Mouse (Mus musculus): ENCODE measurements around the gene App. TPM values are rescaled to one million over a fixed set of nuclear protein-coding genes. Genes with fewer than 3 reads are reported as not detected.
A peak's percentile ranks its signal among the peaks of the same experiment; 100 is the strongest.

Gene App
- polyA plus RNA-seq, 1 experiment from 2014 or later = 44.5 TPM

DNA sequence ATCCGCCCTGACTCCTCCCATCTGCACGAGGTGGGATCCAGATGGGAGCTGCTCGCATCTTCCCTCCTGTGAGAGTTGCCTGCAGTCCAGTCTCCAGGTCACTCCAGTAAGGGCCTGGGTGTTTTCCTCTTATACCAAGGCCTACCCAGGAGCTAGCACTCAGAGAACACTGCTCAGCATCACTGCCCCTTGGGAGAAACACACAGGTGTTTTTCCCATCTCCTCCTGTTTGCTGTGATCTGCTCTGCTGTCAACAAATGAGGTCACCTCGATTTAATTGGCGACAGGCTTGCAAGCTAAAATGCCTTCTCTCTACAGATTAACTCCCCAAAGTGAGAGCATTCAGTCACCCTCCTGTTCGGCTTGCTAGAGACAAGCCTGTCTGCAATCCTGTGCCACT is 216.3 kb downstream of the App start:
- Histone ChIP-seq H3K36me3 (ENCODE audit: control insufficient read depth, insufficient read depth, low read length) (no peaks in the 10 kb centered on the region; the same call in 1 of the 2 replicates), H3K4me3 (ENCODE audit: low read depth, low read length) (no peak overlapping the region), H3K4me2 (no peak overlapping the region), H3K27me3 (replicated peaks; ENCODE audit: control insufficient read depth, insufficient read depth, low read length) (no peaks in the 10 kb centered on the region), H3K9ac (ENCODE audit: low read depth, low read length) (no peak overlapping the region), H3K9me3 (ENCODE audit: control insufficient read depth, low read length) (no peaks in the 10 kb centered on the region), H3K4me1 (replicated peaks; ENCODE audit: control insufficient read depth, insufficient read depth, low read length) (no peaks in the 10 kb centered on the region), H3K27ac (ENCODE audit: low read depth, low read length) (no peak overlapping the region)
- DNase-seq (ENCODE audit: low spot score) (no peak), ATAC-seq (replicated peaks; ENCODE audit: low FRiP score) (no peak)
- WGBS = 66% methylated on average over 6 of the region's 6 CpGs

DNA sequence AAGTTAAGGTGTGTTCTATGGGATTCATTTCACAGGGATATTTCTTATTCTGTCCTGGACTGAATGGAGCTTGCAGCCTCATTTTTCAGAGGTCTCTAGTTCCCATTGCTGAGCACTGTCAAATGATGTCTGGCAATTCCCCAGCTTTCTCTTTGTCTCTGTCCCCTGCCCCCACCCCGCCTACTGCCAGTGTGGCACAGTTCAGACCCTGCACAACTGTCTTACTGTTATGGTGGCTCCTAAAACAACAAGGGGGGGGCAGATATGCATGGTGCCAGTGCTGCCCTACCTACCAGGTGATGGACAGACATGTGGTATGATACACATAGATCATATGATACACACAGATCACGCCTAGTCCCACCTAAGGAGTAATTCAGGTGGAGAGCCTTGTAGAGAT is 216.9 kb downstream of the App start:
- H3K9ac ChIP-seq (ENCODE audit: low read depth, low read length) = no peak overlapping the region
- DNase-seq (ENCODE audit: low spot score) (no peak), ATAC-seq (replicated peaks; ENCODE audit: low FRiP score) (no peak)
- H3K27ac ChIP-seq (ENCODE audit: low read depth, low read length) = no peak overlapping the region
- H3K36me3 ChIP-seq (ENCODE audit: control insufficient read depth, insufficient read depth, low read length) = no peaks in the 10 kb centered on the region; the same call in 1 of the 2 replicates
- 85% methylated on average over 2 of the region's 2 CpGs for WGBS
- H3K9me3 ChIP-seq (ENCODE audit: control insufficient read depth, low read length) = no peaks in the 10 kb centered on the region
- H3K27me3 ChIP-seq (replicated peaks; ENCODE audit: control insufficient read depth, insufficient read depth, low read length) = no peaks in the 10 kb centered on the region
- no peaks in the 10 kb centered on the region for H3K4me1 ChIP-seq (replicated peaks; ENCODE audit: control insufficient read depth, insufficient read depth, low read length)
- H3K4me3 ChIP-seq (ENCODE audit: low read depth, low read length) = no peak overlapping the region
- H3K4me2 ChIP-seq = no peak overlapping the region

GRCm38 (mm10) chr16:84955840-84956239 is 217.7 kb downstream of the App start:
- DNase-seq (ENCODE audit: low spot score) (no peak), ATAC-seq (replicated peaks; ENCODE audit: low FRiP score) (no peak; the same call in 1 of the 2 replicates)
- H3K4me1 ChIP-seq (replicated peaks; ENCODE audit: control insufficient read depth, insufficient read depth, low read length) = no peaks in the 10 kb centered on the region
- H3K4me3 ChIP-seq (ENCODE audit: low read depth, low read length) = no peak overlapping the region
- H3K27ac ChIP-seq (ENCODE audit: low read depth, low read length) = no peak overlapping the region
- no peaks in the 10 kb centered on the region for H3K9me3 ChIP-seq (ENCODE audit: control insufficient read depth, low read length)
- no peaks in the 10 kb centered on the region; the same call in 1 of the 2 replicates for H3K36me3 ChIP-seq (ENCODE audit: control insufficient read depth, insufficient read depth, low read length)
- WGBS = 48% methylated on average over 1 of the region's 1 CpGs
- no peak overlapping the region for H3K4me2 ChIP-seq
- no peak overlapping the region for H3K9ac ChIP-seq (ENCODE audit: low read depth, low read length)
- H3K27me3 ChIP-seq (replicated peaks; ENCODE audit: control insufficient read depth, insufficient read depth, low read length) = no peaks in the 10 kb centered on the region

DNA sequence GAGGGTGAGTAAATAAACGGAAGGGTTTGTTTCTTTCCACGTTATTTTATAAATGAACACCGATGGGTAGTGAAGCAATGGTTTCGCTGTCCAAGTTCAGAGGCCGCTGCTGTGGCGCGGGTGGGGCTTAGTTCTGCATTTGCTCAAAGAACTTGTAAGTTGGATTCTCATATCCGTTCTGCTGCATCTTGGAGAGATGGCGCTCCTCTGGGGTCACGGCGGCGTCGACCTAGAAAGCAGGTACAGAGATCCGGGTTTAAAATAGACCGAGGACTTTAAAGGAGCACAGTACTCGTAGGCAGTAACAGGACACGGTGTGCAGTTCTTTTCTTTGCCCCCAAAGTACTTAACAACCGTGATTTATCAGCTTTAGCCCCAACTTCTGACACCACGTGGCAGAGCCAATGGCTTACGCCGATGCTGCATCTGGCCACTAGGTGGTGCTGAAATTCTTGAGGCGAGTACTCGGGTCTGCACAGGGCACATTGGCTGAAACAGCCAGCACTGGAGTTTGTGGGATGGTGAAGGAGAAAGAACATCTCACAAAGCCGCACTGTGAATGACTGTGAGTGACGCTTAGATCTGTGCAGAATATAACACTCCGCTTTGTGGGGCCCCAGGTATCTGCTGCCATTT is 218.2 kb downstream of the App start:
- 31% methylated on average over 26 of the region's 26 CpGs for WGBS
- peak overlapping the region; percentile 34 for H3K4me2 ChIP-seq

DNA sequence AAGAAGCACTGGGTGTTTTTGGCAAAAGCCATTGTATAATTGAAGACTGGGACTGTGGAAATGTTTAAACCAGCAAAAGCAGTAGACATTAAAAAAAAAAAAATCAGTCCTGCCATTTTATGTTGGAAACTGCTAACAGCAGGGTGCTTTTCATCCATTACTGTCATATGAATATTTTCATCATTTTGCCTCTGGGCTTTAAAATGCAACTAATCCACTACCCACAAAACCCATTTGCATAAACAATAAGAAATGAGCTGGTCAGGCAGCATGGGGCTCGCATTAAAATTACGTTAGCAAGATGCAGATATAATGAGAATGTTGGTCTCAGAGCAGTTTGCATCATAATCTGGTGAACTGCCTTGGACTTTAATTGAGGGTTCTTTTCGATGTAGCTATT is 242.5 kb downstream of the App start:
- Histone ChIP-seq H3K9me3 (ENCODE audit: control insufficient read depth, low read length) (no peaks in the 10 kb centered on the region), H3K9ac (ENCODE audit: low read depth, low read length) (no peak overlapping the region), H3K36me3 (ENCODE audit: control insufficient read depth, insufficient read depth, low read length) (no peaks in the 10 kb centered on the region), H3K4me3 (ENCODE audit: low read depth, low read length) (no peak overlapping the region), H3K4me1 (replicated peaks; ENCODE audit: control insufficient read depth, insufficient read depth, low read length) (no peaks in the 10 kb centered on the region), H3K27ac (ENCODE audit: low read depth, low read length) (no peak overlapping the region), H3K4me2 (no peak overlapping the region), H3K27me3 (replicated peaks; ENCODE audit: control insufficient read depth, insufficient read depth, low read length) (no peaks in the 10 kb centered on the region)
- WGBS = 88% methylated on average over 3 of the region's 3 CpGs
- DNase-seq (ENCODE audit: low spot score) (no peak), ATAC-seq (replicated peaks; ENCODE audit: low FRiP score) (no peak)

More for the DNA sequence above, 218.2 kb downstream of the App start:
- peak; percentile 78 for ATAC-seq (replicated peaks; ENCODE audit: low FRiP score)
- Histone ChIP-seq H3K27ac (ENCODE audit: low read depth, low read length) (no peak overlapping the region), H3K4me1 (replicated peaks; ENCODE audit: control insufficient read depth, insufficient read depth, low read length) (no peaks in the 10 kb centered on the region), H3K4me3 (ENCODE audit: low read depth, low read length) (no peak overlapping the region), H3K9me3 (ENCODE audit: control insufficient read depth, low read length) (no peaks in the 10 kb centered on the region), H3K36me3 (ENCODE audit: control insufficient read depth, insufficient read depth, low read length) (no peaks in the 10 kb centered on the region; the same call in 1 of the 2 replicates), H3K27me3 (replicated peaks; ENCODE audit: control insufficient read depth, insufficient read depth, low read length) (no peaks in the 10 kb centered on the region), H3K9ac (ENCODE audit: low read depth, low read length) (no peak overlapping the region)
- DNase-seq (ENCODE audit: low spot score) = peak; percentile 65

- 95% methylated on average over 1 of the region's 1 CpGs for WGBS
- no peaks in the 10 kb centered on the region for H3K36me3 ChIP-seq (ENCODE audit: control insufficient read depth, insufficient read depth, low read length)
- H3K4me3 ChIP-seq (ENCODE audit: low read depth, low read length) = no peak overlapping the region
- no peak for DNase-seq (ENCODE audit: low spot score)
- H3K27ac ChIP-seq (ENCODE audit: low read depth, low read length) = no peak overlapping the region
- no peaks in the 10 kb centered on the region for H3K4me1 ChIP-seq (replicated peaks; ENCODE audit: control insufficient read depth, insufficient read depth, low read length)
- H3K4me2 ChIP-seq = no peak overlapping the region
- no peaks in the 10 kb centered on the region for H3K9me3 ChIP-seq (ENCODE audit: control insufficient read depth, low read length)
- H3K9ac ChIP-seq (ENCODE audit: low read depth, low read length) = no peak overlapping the region
- no peak for ATAC-seq (replicated peaks; ENCODE audit: low FRiP score)
- H3K27me3 ChIP-seq (replicated peaks; ENCODE audit: control insufficient read depth, insufficient read depth, low read length) = no peaks in the 10 kb centered on the region
Observed at GRCm38 (mm10) chr16:84927827-84928226, 245.7 kb downstream of the App start.

DNA sequence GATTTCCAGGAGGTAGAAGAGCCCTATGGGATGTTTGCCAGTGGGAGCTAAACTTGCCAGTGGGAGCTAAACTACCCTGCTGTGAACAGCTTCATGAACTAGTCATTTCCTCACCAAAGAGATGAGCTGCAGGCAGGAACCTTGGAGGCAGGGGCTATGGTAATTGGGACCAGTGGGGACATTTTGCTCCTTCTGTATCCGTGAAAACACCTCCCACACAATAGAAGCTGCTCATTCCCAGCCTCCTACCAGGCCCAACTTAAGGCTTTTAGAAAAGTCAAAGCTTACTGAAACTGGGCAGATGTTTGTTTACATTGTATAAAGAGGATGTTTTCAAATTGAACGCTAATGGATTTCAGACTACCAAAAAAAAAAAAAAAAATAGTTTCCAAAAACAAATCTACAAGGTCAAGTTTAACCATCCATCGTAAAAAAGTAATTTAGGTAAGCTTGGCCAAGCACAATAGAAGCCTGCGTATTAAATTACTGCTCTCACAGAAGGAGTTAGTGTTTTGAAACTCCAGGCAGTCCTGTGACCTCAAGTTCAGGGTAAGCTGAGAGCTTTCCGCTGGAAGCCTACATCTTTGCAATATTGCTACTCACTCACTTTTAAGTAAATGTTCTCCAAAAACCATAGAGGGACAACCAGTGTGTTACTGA is 253.8 kb downstream of the App start:
- ATAC-seq (replicated peaks; ENCODE audit: low FRiP score) (no peak), DNase-seq (ENCODE audit: low spot score) (no peak)
- Histone ChIP-seq H3K27ac (ENCODE audit: low read depth, low read length) (no peak overlapping the region), H3K9ac (ENCODE audit: low read depth, low read length) (no peak overlapping the region), H3K4me3 (ENCODE audit: low read depth, low read length) (no peak overlapping the region), H3K36me3 (ENCODE audit: control insufficient read depth, insufficient read depth, low read length) (no peaks in the 10 kb centered on the region), H3K4me2 (no peak overlapping the region), H3K27me3 (replicated peaks; ENCODE audit: control insufficient read depth, insufficient read depth, low read length) (no peaks in the 10 kb centered on the region), H3K9me3 (ENCODE audit: control insufficient read depth, low read length) (no peaks in the 10 kb centered on the region), H3K4me1 (replicated peaks; ENCODE audit: control insufficient read depth, insufficient read depth, low read length) (no peaks in the 10 kb centered on the region)
- 65% methylated on average over 5 of the region's 5 CpGs for WGBS

DNA sequence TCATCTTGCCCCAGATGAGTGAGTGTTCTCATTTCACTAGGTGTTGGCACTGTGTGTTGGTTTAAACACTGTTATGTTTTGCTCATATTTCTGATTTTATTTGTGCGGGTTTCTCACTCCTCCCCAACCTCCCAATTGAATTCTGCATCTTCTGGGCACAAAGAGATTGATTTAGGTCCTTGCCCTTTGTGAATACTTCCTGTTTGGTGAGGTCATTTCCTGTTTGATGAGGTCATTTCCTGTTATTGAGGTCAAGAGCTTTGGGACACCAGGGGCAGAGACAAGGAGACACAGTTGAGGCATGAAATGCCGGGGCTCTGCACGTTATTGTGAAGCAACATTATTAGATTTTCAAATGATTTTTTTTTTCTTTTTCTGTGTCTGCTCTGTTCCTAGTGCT is 254.5 kb downstream of the App start:
- WGBS = 71% methylated on average over 3 of the region's 3 CpGs
- Histone ChIP-seq H3K4me2 (no peak overlapping the region), H3K4me3 (ENCODE audit: low read depth, low read length) (no peak overlapping the region), H3K36me3 (ENCODE audit: control insufficient read depth, insufficient read depth, low read length) (no peaks in the 10 kb centered on the region), H3K9me3 (ENCODE audit: control insufficient read depth, low read length) (no peaks in the 10 kb centered on the region), H3K27me3 (replicated peaks; ENCODE audit: control insufficient read depth, insufficient read depth, low read length) (no peaks in the 10 kb centered on the region), H3K9ac (ENCODE audit: low read depth, low read length) (no peak overlapping the region), H3K4me1 (replicated peaks; ENCODE audit: control insufficient read depth, insufficient read depth, low read length) (no peaks in the 10 kb centered on the region), H3K27ac (ENCODE audit: low read depth, low read length) (no peak overlapping the region)
- no peak for DNase-seq (ENCODE audit: low spot score)
- no peak for ATAC-seq (replicated peaks; ENCODE audit: low FRiP score)

GRCm38 (mm10) chr16:84916772-84917171 is 256.8 kb downstream of the App start:
- Histone ChIP-seq H3K27ac (ENCODE audit: low read depth, low read length) (no peak overlapping the region), H3K36me3 (ENCODE audit: control insufficient read depth, insufficient read depth, low read length) (no peaks in the 10 kb centered on the region), H3K4me1 (replicated peaks; ENCODE audit: control insufficient read depth, insufficient read depth, low read length) (no peaks in the 10 kb centered on the region), H3K9ac (ENCODE audit: low read depth, low read length) (no peak overlapping the region), H3K4me2 (no peak overlapping the region), H3K4me3 (ENCODE audit: low read depth, low read length) (no peak overlapping the region), H3K27me3 (replicated peaks; ENCODE audit: control insufficient read depth, insufficient read depth, low read length) (no peaks in the 10 kb centered on the region), H3K9me3 (ENCODE audit: control insufficient read depth, low read length) (no peaks in the 10 kb centered on the region)
- 77% methylated on average over 3 of the region's 3 CpGs for WGBS
- DNase-seq (ENCODE audit: low spot score) (no peak), ATAC-seq (replicated peaks; ENCODE audit: low FRiP score) (no peak)
